Mouse (Mus musculus) hindbrain, embryonic 14.5 days (tissue): ENCODE results near the gene Ice1. TPM values are rescaled to one million over a fixed set of nuclear protein-coding genes. Genes with fewer than 3 reads are reported as not detected.

Source experiments
- ATAC-seq: fragments of 200-750 bp; cut with Nextera tagmentation; 2 replicates; pipeline ENCODE4 v1.8.0; 2017; ENCODE audit warnings: moderate number of reproducible peaks, mild to moderate bottlenecking, moderate TSS enrichment, moderate library complexity; ENCODE audit not compliant: low FRiP score
- DNase-seq: peaks from one replicate; pipeline ENCODE4 v3.0.0-alpha.2; 2015; ENCODE audit warnings: low spot score
- H3K27ac ChIP-seq: fragments of 300-500 bp; sonication (generic); 2 replicates; pipeline ENCODE4 v1.5.1; 2014; ENCODE audit warnings: mild to moderate bottlenecking, moderate library complexity
- H3K27me3 ChIP-seq: fragments of 300-500 bp; sonication (generic); 2 replicates; pipeline ENCODE4 v1.6.1; 2014; ENCODE audit warnings: mild to moderate bottlenecking, low read length, mixed read lengths; ENCODE audit not compliant: control insufficient read depth, insufficient read depth
- H3K36me3 ChIP-seq: fragments of 300-500 bp; sonication (generic); replicated peaks from 2 replicates; pipeline ENCODE4 v1.6.1; 2014; ENCODE audit not compliant: control insufficient read depth, insufficient read depth
- H3K4me1 ChIP-seq: fragments of 300-500 bp; sonication (generic); replicated peaks from 2 replicates; pipeline ENCODE4 v1.6.1; 2014; ENCODE audit warnings: antibody characterized with exemption, low read length, mixed read lengths; ENCODE audit not compliant: control insufficient read depth, insufficient read depth
- H3K4me2 ChIP-seq: fragments of 300-500 bp; sonication (generic); replicated peaks from 2 replicates; pipeline ENCODE4 v1.6.1; 2014; ENCODE audit warnings: mild to moderate bottlenecking, moderate library complexity
- H3K4me3 ChIP-seq: fragments of 300-500 bp; sonication (generic); replicated peaks from 2 replicates; pipeline ENCODE4 v1.5.1; 2014; ENCODE audit warnings: mild to moderate bottlenecking, low read length
- H3K9ac ChIP-seq: fragments of 300-500 bp; sonication (generic); 2 replicates; pipeline ENCODE4 v1.6.1; 2014
- H3K9me3 ChIP-seq: fragments of 300-500 bp; sonication (generic); 2 replicates; pipeline ENCODE4 v1.6.1; 2016; ENCODE audit warnings: low read length; ENCODE audit not compliant: control insufficient read depth
- WGBS: fragments of 180-500 bp; shearing (Covaris S2); extraction: QIAGEN DNeasy Blood & Tissue Kit; methylation state at CpG from one replicate; pipeline ENCODE4 v1.1.7; 2014; 5-methylcytosine and 5-hydroxymethylcytosine counted together
- polyA plus RNA-seq: library from polyadenylated mRNA; unstranded; fragments of >200 nt; fragmentation: Nextera tagmentation; extraction: Ambion mirVana; gene quantifications from 2 replicates; pipeline ENCODE4 v1.2.1, GENCODE M21; 2014

The Ice1 gene
- polyA plus RNA-seq: 47.9 and 51.8 TPM in 2 replicates

- DNase-seq (peak; percentile 41), ATAC-seq (peak; percentile 49)
- under 1% methylated on average over 39 of the region's 39 CpGs for WGBS
- H3K4me3 ChIP-seq: peak within 1 kb of the TSS; percentile 84
- H3K36me3 ChIP-seq: no peaks in the 10 kb centered on the region
- H3K4me1 ChIP-seq: peaks cover 18% of the 10 kb centered on the region
- peak within 1 kb of the TSS; percentile 82 for H3K4me2 ChIP-seq
- no peaks in the 10 kb centered on the region for H3K9me3 ChIP-seq
- H3K27ac ChIP-seq: peak within 1 kb of the TSS; percentile 91
- peak within 1 kb of the TSS; percentile 81 for H3K9ac ChIP-seq
- H3K27me3 ChIP-seq: no peaks in the 10 kb centered on the region
These were observed at the start of gene Ice1 for GRCm38 (mm10) chr13:70637282-70637661. TSS of gene Ice1 (minus strand) at chr13:70637634.

DNA sequence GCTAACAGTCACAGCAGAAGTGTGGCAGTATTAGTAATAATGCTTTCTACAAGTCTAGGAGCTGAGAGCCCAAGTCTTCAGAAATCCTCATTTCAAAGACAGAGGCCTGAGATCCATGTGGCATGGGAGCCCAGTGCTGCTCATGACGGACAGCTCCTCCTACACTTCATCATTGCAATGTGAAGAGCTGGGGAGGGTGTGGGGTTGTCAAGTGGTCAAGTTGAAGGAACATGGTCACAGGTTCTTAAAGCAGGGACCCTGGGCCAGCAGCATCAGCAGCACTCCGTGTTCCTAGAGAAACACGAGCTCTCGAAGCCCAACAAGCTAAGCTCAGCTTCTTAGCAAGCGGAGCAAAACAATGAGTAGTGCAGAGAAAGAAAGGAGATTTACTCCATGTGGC lies 48.4 kb upstream of the Ice1 start:
- H3K27ac ChIP-seq: no peak overlapping the region
- H3K27me3 ChIP-seq: no peaks in the 10 kb centered on the region
- no peak overlapping the region for H3K9ac ChIP-seq
- no peak for ATAC-seq
- H3K9me3 ChIP-seq: no peaks in the 10 kb centered on the region
- H3K36me3 ChIP-seq: no peaks in the 10 kb centered on the region
- DNase-seq: no peak
- H3K4me1 ChIP-seq: 0 out of 2 replicates have a peak, but pooled peaks cover 5% of the 10 kb centered on the region
- no peak overlapping the region for H3K4me3 ChIP-seq
- H3K4me2 ChIP-seq: no peak overlapping the region
- WGBS: 82% methylated on average over 5 of the region's 5 CpGs

- ATAC-seq: no peak
- Histone ChIP-seq H3K27me3 (no peaks in the 10 kb centered on the region), H3K9me3 (no peaks in the 10 kb centered on the region), H3K9ac (no peak overlapping the region), H3K4me1 (0 out of 2 replicates have a peak, but pooled peaks cover 5% of the 10 kb centered on the region), H3K27ac (no peak overlapping the region), H3K4me2 (no peak overlapping the region), H3K4me3 (no peak overlapping the region), H3K36me3 (no peaks in the 10 kb centered on the region)
- no peak for DNase-seq
- WGBS: 63% methylated on average over 7 of the region's 7 CpGs
These were observed 47.7 kb upstream of the Ice1 start for GRCm38 (mm10) chr13:70684976-70685609.

DNA sequence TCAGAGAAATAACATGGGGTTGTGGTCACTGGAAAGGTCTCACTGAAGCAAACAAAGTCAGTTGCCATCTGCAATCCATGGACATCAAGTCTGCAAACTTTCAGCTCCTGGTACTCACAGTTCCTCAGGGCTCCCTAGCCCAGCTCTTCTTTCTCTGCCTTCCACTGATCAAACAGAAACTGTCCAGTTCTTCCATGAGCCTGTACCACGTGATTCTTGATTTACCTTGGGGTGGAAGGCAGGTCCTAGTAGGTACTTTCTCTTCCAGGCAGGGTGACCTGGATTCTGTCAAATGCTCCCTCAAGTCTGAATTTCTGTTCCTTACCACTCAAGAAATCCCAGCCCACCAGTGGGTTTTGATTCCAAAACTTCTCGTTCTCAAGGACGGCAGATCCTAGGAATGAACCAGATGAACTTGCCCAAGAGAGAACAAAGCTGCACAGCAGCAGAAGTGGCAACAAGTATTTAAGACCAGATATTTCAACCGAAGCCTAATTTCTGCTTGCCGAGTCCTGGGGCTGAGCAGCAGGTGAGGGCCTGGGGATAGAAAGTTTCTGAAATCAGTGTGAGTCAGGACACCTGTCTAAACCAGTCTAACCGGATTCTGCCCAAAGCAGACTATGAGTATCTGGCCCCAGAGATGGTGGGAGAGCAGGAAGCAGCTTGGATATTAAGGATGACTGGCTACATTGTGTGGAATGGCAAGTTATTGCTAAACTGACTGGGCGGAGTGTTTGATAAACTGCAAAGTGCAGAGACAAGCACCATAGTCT lies 44.2 kb upstream of the Ice1 start:
- Histone ChIP-seq H3K9ac (no peak overlapping the region), H3K4me3 (no peak overlapping the region), H3K4me1 (0 out of 2 replicates have a peak, but pooled peaks cover 5% of the 10 kb centered on the region), H3K36me3 (no peaks in the 10 kb centered on the region), H3K27ac (no peak overlapping the region), H3K27me3 (no peaks in the 10 kb centered on the region), H3K9me3 (no peaks in the 10 kb centered on the region), H3K4me2 (no peak overlapping the region)
- no peak for DNase-seq
- ATAC-seq: no peak
- 85% methylated on average over 7 of the region's 7 CpGs for WGBS

- no peak overlapping the region for H3K4me3 ChIP-seq
These were observed 42.9 kb upstream of the Ice1 start for GRCm38 (mm10) chr13:70680316-70680715.

GRCm38 (mm10) chr13:70677689-70678088 lies 40.3 kb upstream of the Ice1 start:
- no peak overlapping the region for H3K4me2 ChIP-seq
- H3K4me1 ChIP-seq: no peaks in the 10 kb centered on the region
- no peak for ATAC-seq
- no peak overlapping the region for H3K9ac ChIP-seq
- H3K27me3 ChIP-seq: no peaks in the 10 kb centered on the region
- DNase-seq: no peak
- H3K9me3 ChIP-seq: no peaks in the 10 kb centered on the region
- H3K27ac ChIP-seq: no peak overlapping the region
- H3K36me3 ChIP-seq: no peaks in the 10 kb centered on the region
- WGBS: 89% methylated on average over 5 of the region's 5 CpGs
- H3K4me3 ChIP-seq: no peak overlapping the region

More at GRCm38 (mm10) chr13:70680316-70680715, 42.9 kb upstream of the Ice1 start:
- Histone ChIP-seq H3K9ac (no peak overlapping the region), H3K9me3 (no peaks in the 10 kb centered on the region), H3K4me1 (0 out of 2 replicates have a peak, but pooled peaks cover 5% of the 10 kb centered on the region), H3K4me2 (no peak overlapping the region), H3K36me3 (no peaks in the 10 kb centered on the region), H3K27me3 (no peaks in the 10 kb centered on the region), H3K27ac (no peak overlapping the region)
- ATAC-seq (no peak), DNase-seq (no peak)
- 89% methylated on average over 3 of the region's 3 CpGs for WGBS

DNA sequence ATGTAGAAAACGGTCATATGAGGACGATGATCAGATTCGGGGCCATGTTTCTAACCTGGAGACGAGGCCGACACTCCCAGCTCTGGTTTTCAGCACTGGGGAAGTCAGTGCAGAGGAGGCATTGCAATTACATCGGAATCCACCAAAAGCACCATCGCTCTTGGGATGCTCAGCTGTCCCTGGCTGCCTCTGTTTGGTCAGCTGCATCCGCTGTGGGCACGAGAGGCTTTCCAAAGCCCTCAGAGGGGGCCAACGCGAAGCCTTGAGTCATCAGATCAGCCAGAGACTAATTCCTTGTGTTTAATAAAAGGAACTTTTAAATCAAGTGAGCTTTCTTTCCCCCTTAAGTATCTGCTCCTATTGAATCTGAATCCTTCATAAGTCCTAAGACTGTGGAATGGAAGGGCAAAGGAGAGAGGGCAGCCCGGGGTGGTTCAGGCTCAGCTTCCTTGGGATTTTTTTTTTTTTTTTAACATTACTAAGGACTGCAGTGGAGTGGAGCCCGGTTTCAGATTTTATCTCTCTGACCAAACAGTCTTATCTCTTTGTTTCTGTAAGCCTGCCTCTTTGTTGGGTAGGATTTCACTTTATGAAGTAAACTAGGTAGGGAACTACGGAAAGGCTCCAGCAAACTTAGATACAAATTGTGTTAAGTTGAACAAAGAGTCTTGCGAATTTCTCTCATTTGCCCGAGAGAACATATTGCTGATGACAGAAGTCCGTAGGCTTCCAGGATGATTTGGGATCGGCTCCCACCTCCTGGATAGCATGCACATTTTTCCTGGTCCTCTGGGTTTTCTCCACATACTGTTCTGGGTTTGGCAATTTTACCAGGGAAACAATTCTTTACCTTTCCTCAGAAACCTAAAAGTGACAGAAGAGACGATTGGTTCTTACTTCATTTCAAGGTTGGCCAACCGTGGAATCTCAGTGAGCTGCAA lies 39.1 kb upstream of the Ice1 start:
- no peaks in the 10 kb centered on the region for H3K36me3 ChIP-seq
- no peak overlapping the region for H3K4me2 ChIP-seq
- WGBS: 78% methylated on average over 20 of the region's 20 CpGs
- no peaks in the 10 kb centered on the region for H3K9me3 ChIP-seq
- H3K9ac ChIP-seq: no peak overlapping the region
- no peak overlapping the region for H3K27ac ChIP-seq
- no peak overlapping the region for H3K4me3 ChIP-seq
- H3K27me3 ChIP-seq: no peaks in the 10 kb centered on the region
- ATAC-seq (no peak), DNase-seq (no peak)
- no peaks in the 10 kb centered on the region for H3K4me1 ChIP-seq

DNA sequence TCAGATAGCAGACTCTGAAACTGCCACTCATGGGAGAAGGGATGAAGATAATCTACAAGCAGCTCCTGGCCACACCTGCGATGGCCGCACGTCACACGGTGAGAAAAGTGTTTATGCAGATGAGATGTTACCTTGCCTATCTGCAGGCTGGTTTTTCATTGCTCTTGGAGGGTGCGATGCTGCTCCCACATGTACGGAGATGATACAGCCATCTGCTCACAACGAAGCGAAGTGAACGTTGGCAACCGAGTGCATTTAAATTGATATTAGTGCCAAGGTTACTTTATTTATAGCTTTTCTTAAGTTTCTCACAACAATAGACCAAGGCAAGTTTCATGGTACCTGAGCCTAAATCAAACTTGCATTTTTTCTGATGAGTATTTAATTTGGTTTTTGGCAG lies 37.6 kb upstream of the Ice1 start:
- H3K27ac ChIP-seq: no peak overlapping the region
- H3K4me1 ChIP-seq: no peaks in the 10 kb centered on the region
- H3K27me3 ChIP-seq: no peaks in the 10 kb centered on the region
- no peak overlapping the region for H3K4me2 ChIP-seq
- 96% methylated on average over 10 of the region's 10 CpGs for whole genome bisulfite sequencing
- no peak for DNase-seq
- no peak for ATAC-seq
- no peaks in the 10 kb centered on the region for H3K9me3 ChIP-seq
- no peak overlapping the region for H3K4me3 ChIP-seq
- no peak overlapping the region for H3K9ac ChIP-seq
- H3K36me3 ChIP-seq: no peaks in the 10 kb centered on the region

GRCm38 (mm10) chr13:70670080-70670479 lies 32.6 kb upstream of the Ice1 start:
- 66% methylated on average over 4 of the region's 4 CpGs for WGBS
- Histone ChIP-seq H3K27me3 (no peaks in the 10 kb centered on the region), H3K27ac (no peak overlapping the region), H3K4me3 (no peak overlapping the region), H3K4me1 (no peaks in the 10 kb centered on the region), H3K9ac (no peak overlapping the region), H3K9me3 (no peaks in the 10 kb centered on the region), H3K4me2 (no peak overlapping the region), H3K36me3 (no peaks in the 10 kb centered on the region)
- no peak for ATAC-seq
- no peak for DNase-seq
